Mouse (Mus musculus): ENCODE data around the gene Bpifb5.

Bpifb5 gene

DNA sequence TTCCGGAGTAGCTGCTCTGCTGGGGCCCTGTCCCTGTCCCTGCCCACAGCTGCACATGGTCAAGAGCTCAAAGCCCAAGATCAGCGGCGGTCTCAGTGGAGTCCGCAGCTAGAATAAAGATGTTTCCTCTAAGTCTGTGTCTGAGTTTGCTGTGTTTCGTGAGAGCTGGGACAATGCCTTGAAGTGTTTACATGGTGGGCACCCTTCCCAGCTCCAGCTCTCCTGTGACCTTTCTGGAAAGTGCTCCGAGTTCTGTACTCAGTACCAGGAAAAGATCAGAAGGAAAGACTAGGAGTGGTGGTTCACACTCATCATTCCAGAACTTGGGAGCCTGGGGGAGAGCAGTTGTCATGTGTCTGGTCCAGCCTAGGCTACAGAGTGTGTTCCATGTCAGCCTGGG lies 17.2 kb downstream of the Bpifb5 start:
- WGBS: 79% methylated on average over 6 of the region's 6 CpGs

DNA sequence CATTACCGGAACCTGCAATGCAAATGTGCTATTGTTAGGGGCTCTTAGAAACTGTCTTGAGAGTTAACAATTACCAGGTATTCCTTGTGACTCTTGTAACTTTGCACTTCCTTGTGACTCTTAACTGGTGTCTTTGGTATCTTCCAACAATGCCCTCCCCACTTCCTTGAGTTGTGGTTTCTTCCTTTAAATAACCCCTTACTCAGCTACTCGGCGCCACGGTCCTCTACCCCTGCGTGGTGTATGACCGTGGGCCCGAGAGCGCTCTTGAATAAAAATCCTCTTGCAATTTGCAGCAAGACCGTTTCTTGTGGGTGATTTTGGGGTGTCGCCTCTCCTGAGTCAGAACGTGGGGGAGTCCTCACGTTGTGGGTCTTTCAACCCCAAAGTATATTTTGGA lies 19.2 kb downstream of the Bpifb5 start:
- WGBS: 92% methylated on average over 12 of the region's 12 CpGs

DNA sequence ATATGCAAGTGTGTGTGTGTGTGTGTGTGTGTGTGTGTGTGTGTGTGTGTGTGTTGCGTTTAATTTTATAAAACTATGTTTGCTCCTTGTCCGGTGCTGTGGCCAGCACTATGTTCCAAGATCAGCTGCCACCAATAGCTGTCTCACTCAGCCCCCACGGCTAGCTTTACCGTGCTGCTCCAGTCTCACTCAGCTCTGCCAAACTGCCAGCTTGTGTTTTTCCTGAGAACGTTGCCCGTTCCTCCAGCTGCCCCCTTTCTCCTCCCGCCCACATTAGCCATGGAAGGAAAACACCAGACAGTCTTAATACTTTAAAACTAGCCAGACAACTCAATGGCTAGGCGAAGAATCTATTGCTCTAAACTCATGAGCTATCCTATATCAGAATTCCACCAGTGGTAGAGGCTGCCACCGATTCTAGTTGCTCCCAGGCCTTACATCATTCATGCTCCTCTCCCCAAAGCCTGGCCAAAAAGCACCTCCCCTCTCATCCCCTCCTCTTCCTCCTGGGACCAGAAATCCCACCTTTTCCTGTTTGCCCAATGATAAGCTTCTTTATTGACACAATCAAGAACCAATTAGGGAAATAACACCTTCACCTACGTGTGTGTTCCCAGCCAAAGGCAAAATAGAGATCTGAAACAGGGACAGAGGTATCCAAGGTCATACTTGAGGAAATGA lies 20.0 kb downstream of the Bpifb5 start:
- 50% methylated on average over 10 of the region's 10 CpGs for WGBS

DNA sequence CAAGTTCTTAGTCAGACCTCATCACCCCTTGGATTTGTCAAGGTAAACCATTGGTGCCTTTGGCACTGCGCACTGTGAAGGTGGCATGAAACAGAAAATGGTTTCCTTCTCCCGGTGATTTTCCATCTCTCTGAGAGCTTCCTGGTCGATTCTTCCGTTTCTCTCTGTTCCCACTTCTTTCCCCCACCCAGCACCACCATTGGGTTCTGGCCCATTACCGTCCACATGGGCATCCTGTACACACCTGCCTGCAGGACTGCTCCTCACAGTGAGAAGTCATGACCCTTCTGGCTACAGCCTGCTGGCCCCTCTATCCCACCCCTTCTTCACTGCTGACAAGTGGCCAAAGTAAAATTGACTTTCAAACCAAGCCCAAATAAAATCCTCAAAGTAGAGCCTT lies 21.8 kb downstream of the Bpifb5 start:
- 92% methylated on average over 5 of the region's 5 CpGs for WGBS

DNA sequence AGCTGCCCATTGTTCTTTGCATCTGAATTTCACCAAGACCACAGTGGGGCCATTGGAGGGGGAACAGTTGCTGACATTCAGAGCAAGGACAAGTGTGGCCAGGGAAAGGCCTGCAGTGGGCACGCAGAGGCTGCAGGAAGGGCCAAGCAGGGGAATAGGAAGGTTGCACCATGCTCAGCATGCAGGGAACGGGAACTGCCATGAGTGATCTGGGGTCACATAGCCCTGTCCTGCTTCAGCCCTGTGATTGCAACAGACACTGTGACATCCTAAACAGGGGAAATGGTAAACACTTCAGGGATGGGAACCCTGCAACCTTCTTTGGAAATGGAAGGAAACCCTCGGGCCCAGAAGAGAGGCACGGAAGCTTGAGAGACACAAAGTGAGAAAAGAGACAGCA lies 31.7 kb downstream of the Bpifb5 start:
- WGBS: 97% methylated on average over 2 of the region's 4 CpGs

DNA sequence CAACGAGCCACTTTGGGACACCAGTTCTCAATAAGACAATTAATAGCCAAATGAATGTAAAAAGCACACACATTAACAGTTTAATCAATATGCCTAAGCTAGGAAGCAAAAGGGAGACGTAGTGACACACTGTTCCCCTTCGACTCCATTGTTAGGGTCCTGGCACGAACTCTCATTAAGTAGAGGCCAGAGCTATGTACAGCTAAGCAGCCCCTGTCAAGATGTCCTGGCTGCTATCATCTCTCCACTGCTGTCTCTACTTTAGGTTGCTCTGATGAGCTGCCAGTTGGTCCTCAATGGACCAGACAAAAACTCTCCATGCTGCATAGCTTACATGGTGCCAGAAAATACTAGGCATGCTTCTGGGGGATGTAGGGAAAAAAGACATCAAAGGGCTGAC lies 32.2 kb downstream of the Bpifb5 start:
- 84% methylated on average over 4 of the region's 4 CpGs for WGBS

DNA sequence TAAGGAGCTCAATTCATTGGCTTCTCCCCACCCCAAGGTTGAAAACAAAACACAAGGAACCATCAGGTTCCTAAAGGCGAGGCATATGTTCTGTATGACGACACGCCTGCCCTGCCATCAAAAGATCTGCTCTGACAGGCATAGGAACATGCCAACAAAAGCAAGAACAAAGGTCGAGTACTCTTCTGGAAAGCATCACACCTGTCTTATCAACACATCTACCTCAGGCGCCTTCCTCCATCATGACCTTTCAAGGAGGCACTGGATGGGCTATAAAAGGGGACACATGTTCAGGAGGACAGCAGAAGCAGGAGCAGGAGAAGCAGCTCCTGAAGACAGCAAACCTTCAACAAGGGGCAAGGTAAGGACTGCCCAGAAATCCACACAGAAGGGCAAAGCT lies 34.0 kb downstream of the Bpifb5 start, which contains the start of gene Bpifb9a:
Bpifb9a (plus strand) TSS at position 301 of the 400 bp plus-strand sequence.
- WGBS: 86% methylated on average over 5 of the region's 5 CpGs

DNA sequence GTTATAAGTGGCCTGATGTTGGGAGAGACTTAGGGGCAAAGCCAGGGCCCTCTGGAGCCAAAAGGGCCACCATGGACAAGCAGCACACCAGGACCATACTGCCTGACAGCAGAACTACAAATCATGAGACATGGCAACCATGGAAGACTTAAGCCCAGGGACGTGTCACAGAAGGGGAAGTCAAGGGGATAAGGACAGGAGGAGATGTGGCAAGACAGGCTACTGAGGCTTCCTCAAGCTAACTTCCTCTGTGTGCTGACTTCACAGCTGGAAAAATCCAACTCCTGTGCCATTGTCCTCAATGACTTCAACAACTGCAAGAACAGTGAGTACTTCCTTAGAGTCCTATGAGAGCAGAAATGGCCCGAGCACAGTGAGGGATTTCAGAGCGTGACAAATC lies 40.9 kb downstream of the Bpifb5 start:
- 86% methylated on average over 3 of the region's 3 CpGs for WGBS
